Mouse (Mus musculus) cerebellum, postnatal 25 days (tissue): ENCODE results near the gene Lrrtm3.
A peak's percentile ranks its signal among the peaks of the same experiment; 100 is the strongest.

Experiments
- DNase-seq, 2 experiments: peaks; one replicate each; pipeline ENCODE4 v3.0.0; 2021; ENCODE audit warnings: mixed read lengths in 2 of 2

The Lrrtm3 gene

GRCm38 (mm10) chr10:64089680-64090460 is at the start of gene Lrrtm3:
TSS of gene Lrrtm3 (minus strand) at chr10:64090277.
- peak; percentile 92 to 93 for DNase-seq

DNA sequence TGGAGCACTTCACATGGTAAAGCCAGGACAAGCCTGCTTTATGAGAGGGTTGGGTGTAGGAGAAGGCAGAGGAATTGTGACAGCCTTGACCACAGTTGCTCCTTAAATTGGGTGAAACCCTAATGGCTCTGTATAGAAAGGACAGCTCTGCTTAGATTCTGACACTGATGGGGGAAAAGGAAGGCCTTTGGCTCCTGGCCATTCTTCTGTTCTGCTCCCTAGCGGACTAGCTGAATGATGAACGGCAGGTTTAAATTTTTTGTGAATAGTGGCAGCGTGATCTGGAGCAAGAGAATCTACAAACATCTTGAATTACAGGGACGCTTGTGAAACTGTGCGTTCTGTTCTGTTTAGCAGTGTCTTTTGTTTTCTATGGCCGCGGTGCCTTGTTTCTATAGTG is 45.4 kb upstream of the Lrrtm3 start:
- DNase-seq = peak in 1 of 2 experiments; percentile 31

- peak; percentile 38 to 60 for DNase-seq
Measured at GRCm38 (mm10) chr10:64133461-64133860, 43.4 kb upstream of the Lrrtm3 start.

DNA sequence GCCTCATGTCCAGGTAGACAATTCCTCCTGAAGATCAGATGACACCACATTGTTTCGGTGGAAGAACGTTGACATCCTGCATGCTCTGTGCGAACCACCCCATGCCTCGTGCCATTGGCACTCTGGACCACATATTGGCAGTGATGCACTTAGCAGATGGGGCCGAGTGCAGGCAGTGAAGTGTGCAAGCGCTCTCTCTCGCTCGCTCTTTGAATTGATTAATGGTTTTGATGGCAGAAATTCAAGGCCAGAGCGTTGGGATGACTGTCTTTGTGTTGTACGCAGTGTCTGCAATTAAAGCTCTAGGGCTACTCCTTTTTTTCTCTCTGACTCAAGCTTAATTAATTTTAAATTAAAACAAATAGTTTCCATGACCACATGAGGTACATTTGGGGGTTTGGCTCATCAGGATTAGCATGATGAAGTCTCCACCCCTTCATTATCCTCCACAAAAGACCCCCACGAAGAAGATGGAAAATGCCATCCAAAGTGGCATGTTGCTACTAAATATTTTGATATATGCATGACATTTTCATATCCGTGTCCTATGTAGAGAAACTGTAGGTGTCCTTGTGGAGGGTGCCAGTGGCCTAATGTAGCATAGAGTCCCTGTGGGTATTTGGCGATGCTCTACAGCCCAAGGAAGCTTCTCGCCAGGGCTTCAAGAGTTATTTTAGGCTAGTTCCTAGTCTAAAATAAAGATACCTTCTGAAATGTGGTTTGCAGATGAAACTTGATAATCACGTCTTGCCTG is 40.5 kb upstream of the Lrrtm3 start:
- peak; percentile 89 for DNase-seq

- DNase-seq = peak; percentile 67 to 74
Measured at GRCm38 (mm10) chr10:64118833-64119232, 28.8 kb upstream of the Lrrtm3 start.

- no peak for DNase-seq
Measured at GRCm38 (mm10) chr10:64115246-64115645, 25.2 kb upstream of the Lrrtm3 start.

DNA sequence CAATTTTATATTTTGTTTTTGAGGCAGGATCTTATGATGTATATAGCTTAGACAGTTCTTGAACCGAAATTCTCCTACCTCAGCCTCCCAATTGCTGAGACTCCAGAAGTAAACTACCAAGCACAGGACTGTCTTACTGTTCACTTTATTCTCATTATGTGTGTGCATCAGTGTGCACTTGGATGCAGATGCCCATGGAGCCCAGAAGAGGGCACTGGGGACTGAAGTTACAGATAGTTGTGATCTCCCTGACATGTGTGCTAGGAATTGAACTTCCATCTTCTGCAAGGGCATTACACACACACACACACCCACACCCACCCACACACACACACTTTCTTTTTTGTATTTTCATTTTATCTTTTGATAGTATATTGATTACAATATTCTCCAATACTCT is 6.5 kb upstream of the Lrrtm3 start:
- no peak for DNase-seq

DNA sequence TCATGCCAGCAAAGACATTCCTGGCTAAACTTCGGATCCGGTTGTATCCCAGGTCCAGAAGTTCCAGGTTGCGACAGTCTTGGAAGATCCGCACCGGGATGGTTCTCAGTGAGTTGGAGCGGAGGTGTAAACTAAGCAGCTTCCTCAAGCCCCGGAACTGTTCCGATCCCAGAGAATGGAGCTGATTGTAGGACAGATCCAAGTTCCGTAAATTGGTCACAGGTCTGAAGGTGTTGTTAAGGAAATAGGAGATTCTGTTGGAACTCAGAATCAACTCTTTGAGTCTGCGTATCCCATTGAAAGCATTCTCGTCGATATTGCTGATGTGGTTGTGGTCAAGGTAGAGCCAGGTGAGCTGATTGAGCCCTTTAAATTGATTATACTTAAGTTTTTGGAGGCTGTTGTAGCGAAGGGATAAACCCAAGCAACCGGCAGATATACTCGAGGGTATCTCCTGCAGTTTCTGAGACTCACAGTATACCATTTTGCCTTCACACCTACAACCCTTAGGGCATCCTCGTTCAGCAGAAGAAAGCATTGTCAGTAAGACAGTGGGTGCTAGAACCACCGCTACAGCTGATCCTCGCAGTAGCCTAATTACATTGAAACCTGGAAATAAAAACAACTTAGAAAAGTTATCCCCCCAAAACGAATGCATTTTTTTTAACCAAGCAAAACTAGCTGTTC is 1.2 kb downstream of the Lrrtm3 start:
- peak in 1 of 2 experiments; percentile 31 for DNase-seq

GRCm38 (mm10) chr10:64087936-64088773 is 1.9 kb downstream of the Lrrtm3 start:
- peak; percentile 76 to 79 for DNase-seq

DNA sequence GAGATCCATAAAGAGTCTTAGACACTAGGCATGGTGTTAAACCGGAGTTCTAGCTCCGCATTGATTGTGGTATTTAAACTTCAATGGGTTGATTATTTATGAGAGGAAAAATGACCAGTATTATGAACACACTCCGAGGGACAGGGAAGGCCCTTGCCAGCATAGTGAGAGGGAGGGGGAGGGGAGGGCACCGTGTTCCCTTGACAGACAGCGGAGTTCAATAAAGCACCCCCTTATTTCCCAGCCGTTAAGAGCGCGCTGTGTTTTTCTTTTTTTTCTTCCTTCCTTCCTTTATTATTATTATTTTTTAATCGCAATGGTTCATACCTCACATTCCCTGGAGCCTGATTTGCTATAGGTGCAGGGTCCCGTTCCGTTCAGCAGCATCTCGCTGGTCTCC is 2.6 kb downstream of the Lrrtm3 start:
- peak; percentile 58 to 76 for DNase-seq

- DNase-seq = peak; percentile 48 to 68
Measured at GRCm38 (mm10) chr10:64086567-64087391, 3.3 kb downstream of the Lrrtm3 start.

DNA sequence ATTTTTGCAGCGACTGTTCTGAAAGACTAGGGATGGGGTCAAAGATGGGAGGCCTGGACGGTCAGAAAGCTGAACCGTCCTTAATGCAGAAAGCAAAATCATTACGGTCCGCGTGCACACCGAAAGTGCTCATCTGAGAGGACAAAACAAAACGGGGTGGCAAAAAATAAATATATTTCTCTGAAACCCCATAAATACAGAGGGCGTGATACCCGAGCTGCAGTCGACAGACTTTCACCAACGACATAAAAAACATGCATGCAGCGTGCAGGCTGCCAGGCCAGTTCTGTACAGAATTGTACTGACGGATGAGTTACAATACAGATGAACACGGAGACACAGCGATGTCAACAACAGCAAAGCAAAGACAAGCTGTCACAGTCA is 3.9 kb downstream of the Lrrtm3 start:
- DNase-seq = peak; percentile 44 to 56

DNA sequence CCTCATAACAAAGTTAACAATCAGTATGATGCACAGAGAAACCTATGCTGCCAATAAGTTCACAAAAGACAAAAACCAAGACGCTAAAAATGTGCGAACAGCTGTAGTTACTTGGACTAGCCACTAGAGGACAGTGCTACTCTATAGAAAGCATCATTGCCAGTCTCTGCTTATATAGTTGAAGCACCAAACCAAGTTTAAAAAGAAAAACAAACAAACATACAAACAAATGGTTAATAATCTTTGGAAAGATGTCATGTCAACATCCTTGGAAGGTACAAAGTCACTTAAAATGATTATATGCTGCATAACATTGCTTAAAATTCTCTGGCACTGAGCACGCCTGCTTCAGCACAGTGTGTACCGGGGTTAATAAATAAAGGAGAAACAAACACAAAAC is 5.6 kb downstream of the Lrrtm3 start:
- DNase-seq = peak in 1 of 2 experiments; percentile 50

GRCm38 (mm10) chr10:64083813-64084212 is 6.3 kb downstream of the Lrrtm3 start:
- peak; percentile 55 to 64 for DNase-seq

- DNase-seq = peak in 1 of 2 experiments; percentile 53
Measured at GRCm38 (mm10) chr10:64082345-64082744, 7.7 kb downstream of the Lrrtm3 start.

DNA sequence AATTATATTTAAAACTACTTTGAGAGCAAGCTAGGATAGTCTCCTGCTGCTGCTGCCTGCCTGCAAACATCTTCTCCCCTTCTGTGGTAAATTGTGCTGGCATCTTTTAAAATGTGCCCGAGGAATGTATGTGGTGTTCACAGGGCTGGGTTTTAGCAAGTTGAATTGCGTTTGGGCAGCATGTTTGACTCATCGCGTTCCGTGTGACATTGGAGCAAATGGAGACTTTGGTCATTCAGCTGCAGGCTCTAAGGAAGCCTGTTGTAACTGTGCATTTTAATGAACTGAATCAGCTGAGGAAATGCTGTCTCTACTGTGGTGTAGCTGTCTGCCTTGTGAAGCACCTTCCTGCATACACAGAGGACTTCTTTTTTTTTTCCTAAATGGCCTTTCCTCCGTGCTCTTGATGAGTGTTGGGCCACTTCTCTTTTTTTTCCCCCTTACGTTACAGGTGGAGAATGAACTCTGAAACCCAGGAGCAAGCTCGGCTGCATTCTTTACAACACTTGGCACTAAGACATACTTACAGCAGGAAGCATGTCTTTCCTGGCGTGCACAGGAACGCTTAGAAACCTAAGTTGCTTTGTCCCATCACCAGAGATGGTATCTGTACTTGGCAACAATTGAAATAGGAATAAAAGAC is 13.5 kb downstream of the Lrrtm3 start:
- DNase-seq = no peak

DNA sequence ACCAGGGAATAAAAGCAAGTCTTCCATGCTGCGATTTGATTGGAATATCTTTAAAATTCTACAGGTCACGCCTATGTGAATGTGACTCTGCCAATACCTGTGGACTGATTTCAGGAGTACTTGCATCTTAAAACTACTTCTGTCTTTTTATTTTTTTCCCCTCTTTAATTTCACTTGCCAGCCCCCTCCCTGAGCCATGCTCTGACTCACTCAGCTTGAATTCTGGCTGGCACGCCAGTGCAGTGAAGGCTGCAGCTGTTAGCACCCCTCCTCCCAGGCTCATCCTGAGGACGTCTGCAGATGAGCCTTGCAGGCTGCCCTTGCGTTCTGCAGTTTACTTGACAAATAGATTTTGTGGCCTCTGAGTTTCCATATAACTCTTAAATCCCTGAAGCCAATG is 14.1 kb downstream of the Lrrtm3 start:
- peak; percentile 48 to 68 for DNase-seq

- no peak for DNase-seq
Measured at GRCm38 (mm10) chr10:64063704-64064103, 26.4 kb downstream of the Lrrtm3 start.

DNA sequence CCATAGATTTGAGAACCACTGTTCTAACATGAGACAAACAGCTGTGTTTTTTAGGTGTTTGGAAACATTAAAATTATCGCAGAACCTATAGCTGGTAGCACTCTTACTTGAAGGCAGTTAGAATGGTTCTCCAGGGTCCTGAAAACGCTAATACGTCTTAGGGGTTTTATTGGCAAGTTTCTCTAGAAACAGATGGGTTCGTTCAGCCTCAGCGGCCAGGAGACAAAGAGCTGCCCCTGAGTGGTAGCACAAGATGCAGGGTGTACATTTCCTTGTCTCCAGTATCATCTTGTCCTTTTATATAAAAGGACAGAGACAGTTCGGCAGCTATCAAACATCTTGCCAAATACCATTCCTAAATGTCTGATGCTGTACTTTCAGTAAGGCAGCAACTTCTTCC is 40.1 kb downstream of the Lrrtm3 start:
- no peak for DNase-seq

- DNase-seq = no peak
Measured at GRCm38 (mm10) chr10:64049151-64049550, 40.9 kb downstream of the Lrrtm3 start.

DNA sequence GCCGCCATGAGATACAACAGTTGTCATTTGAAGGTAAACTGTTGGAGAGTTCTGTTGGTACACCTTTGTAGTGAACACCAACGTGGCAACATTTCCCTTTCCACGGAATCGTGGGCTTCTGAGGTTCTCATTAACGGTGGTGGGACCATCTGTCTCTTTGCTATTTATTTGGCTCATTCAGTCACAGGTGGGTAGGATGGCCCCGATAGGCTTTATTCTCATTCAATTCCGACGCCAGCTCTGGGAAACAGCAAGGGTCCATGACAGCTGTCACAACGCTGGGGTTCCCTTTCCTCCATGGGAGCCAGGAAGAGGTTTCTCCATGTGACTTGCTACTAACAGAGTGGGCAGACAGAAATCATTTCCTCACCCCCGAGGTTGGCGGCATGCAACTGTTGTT is 48.2 kb downstream of the Lrrtm3 start:
- peak; percentile 83 to 84 for DNase-seq
